In the genomic region with DNA sequence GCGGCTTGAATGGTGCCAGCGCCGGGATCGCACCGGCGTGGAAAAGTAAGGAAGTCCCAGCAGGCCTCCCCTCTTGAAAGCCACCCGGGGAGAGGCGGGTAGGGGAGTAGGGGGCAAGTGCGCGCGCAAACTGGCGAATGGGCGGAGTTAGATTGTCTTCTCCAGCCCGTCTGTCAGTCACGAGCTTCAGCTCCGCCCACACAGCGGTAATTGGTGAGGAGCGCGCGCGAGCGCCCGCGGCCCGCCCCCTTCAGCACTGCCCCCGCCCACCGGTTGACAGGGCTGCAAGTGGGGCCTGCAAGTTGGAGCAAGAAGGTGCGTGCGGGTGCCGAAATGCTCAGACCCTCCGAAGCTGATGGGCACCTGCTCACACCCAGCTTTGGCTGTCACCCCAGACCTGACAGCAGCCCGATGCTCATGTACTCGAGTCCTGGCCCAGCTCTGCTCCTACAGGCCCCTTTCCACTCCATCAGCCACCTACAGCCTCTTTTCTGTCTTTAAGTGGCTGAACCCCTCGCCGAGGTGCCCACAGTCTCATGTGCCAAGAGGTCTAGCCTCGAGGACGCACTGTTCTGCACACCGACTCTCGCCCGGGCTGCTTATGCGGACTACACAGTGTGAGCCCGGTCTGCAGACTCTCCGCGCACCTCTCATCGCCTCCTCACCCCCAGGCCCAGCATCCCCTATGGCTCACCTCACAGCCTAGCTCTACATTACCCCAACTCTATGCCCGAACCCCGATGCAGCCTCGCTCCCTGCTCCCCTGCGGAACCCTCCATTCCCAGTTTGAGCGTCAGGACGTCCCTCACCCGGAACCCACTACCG, we compare ENCODE assay signal across 8 mouse cellular contexts. TPM values are rescaled to one million over a fixed set of nuclear protein-coding genes. Genes with fewer than 3 reads are reported as not detected.
DNase-seq lines count a peak whose midpoint lies in the region; ATAC-seq and TF ChIP-seq lines count a peak whose summit lies in the region.

No protein-coding gene starts in this region.

- peak overlapping the region; percentile 59 for H3K27ac ChIP-seq in forebrain, embryonic 11.5 days (ENCODE audit: low read depth, low read length)
- H3K27ac ChIP-seq in heart, embryonic 16.5 days (ENCODE audit: low read length): peak overlapping the region; percentile 92
- peak overlapping the region; percentile 75 for H3K27ac ChIP-seq in liver, embryonic 14.5 days
- peak overlapping the region; percentile 92 for H3K27ac ChIP-seq in stomach, embryonic 15.5 days

- peaks cover 75% of the 10 kb centered on the region for H3K27me3 ChIP-seq in E14TG2a.4 (ENCODE audit: insufficient read depth, low read length)
- no peaks in the 10 kb centered on the region for H3K27me3 ChIP-seq in forebrain, embryonic 11.5 days (ENCODE audit: control insufficient read depth, insufficient read depth, low read length)
- H3K27me3 ChIP-seq in heart, embryonic 16.5 days (ENCODE audit: control insufficient read depth, insufficient read depth, low read length): no peaks in the 10 kb centered on the region
- no peaks in the 10 kb centered on the region for H3K27me3 ChIP-seq in liver, embryonic 14.5 days (ENCODE audit: control insufficient read depth, insufficient read depth, low read length)
- H3K27me3 ChIP-seq in stomach, embryonic 15.5 days (replicated peaks): no peaks in the 10 kb centered on the region

- no peak for TF ChIP-seq EP300 in liver, embryonic 14.5 days (IDR thresholded peaks at IDR 0.05; ENCODE audit: low read depth)

- H3K9me3 ChIP-seq in E14TG2a.4 (ENCODE audit: low read length): no peaks in the 10 kb centered on the region
- H3K9me3 ChIP-seq in forebrain, embryonic 11.5 days (ENCODE audit: control insufficient read depth, low read length): no peaks in the 10 kb centered on the region
- H3K9me3 ChIP-seq in heart, embryonic 16.5 days (replicated peaks; ENCODE audit: control insufficient read depth, low read length): no peaks in the 10 kb centered on the region
- no peaks in the 10 kb centered on the region for H3K9me3 ChIP-seq in liver, embryonic 14.5 days (ENCODE audit: control insufficient read depth, low read length)
- H3K9me3 ChIP-seq in stomach, embryonic 15.5 days: no peaks in the 10 kb centered on the region

- WGBS in forebrain, embryonic 11.5 days: under 1% methylated on average over 53 of the region's 53 CpGs
- under 1% methylated on average over 53 of the region's 53 CpGs for WGBS in heart, embryonic 16.5 days
- WGBS in liver, embryonic 14.5 days (ENCODE audit: insufficient replicate concordance): under 1% methylated on average over 53 of the region's 53 CpGs
- WGBS in stomach, embryonic 15.5 days: under 1% methylated on average over 53 of the region's 53 CpGs

- H3K4me1 ChIP-seq in E14TG2a.4 (replicated peaks; ENCODE audit: low read depth, low read length): peaks cover 32% of the 10 kb centered on the region
- peaks cover 7% of the 10 kb centered on the region; the same call in 1 of the 2 replicates for H3K4me1 ChIP-seq in forebrain, embryonic 11.5 days (replicated peaks; ENCODE audit: control insufficient read depth, insufficient read depth, low read length)
- peaks cover 30% of the 10 kb centered on the region for H3K4me1 ChIP-seq in heart, embryonic 16.5 days (ENCODE audit: control insufficient read depth, insufficient read depth, low read length)
- peaks cover 5 to 16% of the 10 kb centered on the region in 2 experiments; a peak in 3 of 4 replicates for H3K4me1 ChIP-seq in liver, embryonic 14.5 days (replicated peaks; ENCODE audit: control insufficient read depth in 2 of 2, insufficient read depth in 2 of 2, low read length in 1 of 2)
- peaks cover 33% of the 10 kb centered on the region for H3K4me1 ChIP-seq in stomach, embryonic 15.5 days

- TF ChIP-seq CTCF in E14TG2a.4 (conservative IDR thresholded peaks at IDR 0.05; ENCODE audit: low read length): no peak
- no peak for TF ChIP-seq CTCF in liver, embryonic 14.5 days (IDR thresholded peaks at IDR 0.05; ENCODE audit: low read depth)

- peak overlapping the region; percentile 96 for H3K4me2 ChIP-seq in forebrain, embryonic 11.5 days (ENCODE audit: low read depth, low read length, severe bottlenecking)
- peak overlapping the region; percentile 99 for H3K4me2 ChIP-seq in heart, embryonic 16.5 days (ENCODE audit: low read depth, low read length)
- peak overlapping the region; percentile 84 for H3K4me2 ChIP-seq in liver, embryonic 14.5 days (ENCODE audit: low read depth)
- peak overlapping the region; percentile 90 for H3K4me2 ChIP-seq in stomach, embryonic 15.5 days

- peak; percentile 89 for ATAC-seq in forebrain, embryonic 11.5 days (replicated peaks; ENCODE audit: low FRiP score)
- ATAC-seq in heart, embryonic 16.5 days (replicated peaks; ENCODE audit: extremely low read depth, insufficient read depth, low FRiP score): peak; percentile 91
- ATAC-seq in liver, embryonic 14.5 days (ENCODE audit: insufficient read depth): peak; percentile 86
- ATAC-seq in stomach, embryonic 15.5 days (ENCODE audit: insufficient read depth, low FRiP score, low read depth): peak; percentile 89

- H3K4me3 ChIP-seq in E14TG2a.4 (replicated peaks; ENCODE audit: low read length): peak overlapping the region; percentile 80
- peak overlapping the region; percentile 73 for H3K4me3 ChIP-seq in forebrain, embryonic 11.5 days (ENCODE audit: low read depth, low read length)
- H3K4me3 ChIP-seq in heart, embryonic 16.5 days (ENCODE audit: low read length): peak overlapping the region; percentile 88
- peak overlapping the region; percentile 79 to 81 for H3K4me3 ChIP-seq in liver, embryonic 14.5 days (ENCODE audit: insufficient read depth in 1 of 2, low read depth in 2 of 2, low read length in 2 of 2)
- H3K4me3 ChIP-seq in stomach, embryonic 15.5 days (replicated peaks): peak overlapping the region; percentile 75

- no peaks in the 10 kb centered on the region for H3K36me3 ChIP-seq in E14TG2a.4 (ENCODE audit: insufficient read depth, low read length)
- H3K36me3 ChIP-seq in forebrain, embryonic 11.5 days (ENCODE audit: control insufficient read depth, insufficient read depth, low read length): no peaks in the 10 kb centered on the region
- H3K36me3 ChIP-seq in heart, embryonic 16.5 days (ENCODE audit: control insufficient read depth, insufficient read depth): peaks cover 2% of the 10 kb centered on the region; the same call in 1 of the 2 replicates
- no peaks in the 10 kb centered on the region for H3K36me3 ChIP-seq in liver, embryonic 14.5 days (replicated peaks; ENCODE audit: control insufficient read depth, insufficient read depth, low read depth)
- H3K36me3 ChIP-seq in stomach, embryonic 15.5 days: no peaks in the 10 kb centered on the region; the same call in 1 of the 2 replicates

- peak overlapping the region; percentile 82 for H3K9ac ChIP-seq in forebrain, embryonic 11.5 days (ENCODE audit: low read length)
- H3K9ac ChIP-seq in heart, embryonic 16.5 days (ENCODE audit: low read length): peak overlapping the region; percentile 96
- H3K9ac ChIP-seq in liver, embryonic 14.5 days (replicated peaks): peak overlapping the region; percentile 77
- H3K9ac ChIP-seq in stomach, embryonic 15.5 days: peak overlapping the region; percentile 79

- DNase-seq in c-Kit-positive CD71-positive TER-119-negative erythroid progenitor cells, embryonic 14.5 days (ENCODE audit: low read depth): peak; percentile 92
- peak; percentile 99 for DNase-seq in forebrain, embryonic 11.5 days (ENCODE audit: low spot score)
- peak; percentile 99 for DNase-seq in kidney, postnatal 25 days
- DNase-seq in liver, embryonic 14.5 days (ENCODE audit: low read depth in 3 of 3, low spot score in 3 of 3): peak; percentile 90 to 93 (median 91)
- peak; percentile 93 for DNase-seq in neural tube, embryonic 10.5 days (ENCODE audit: extremely low spot score, low spot score)

RNA-seq across cellular contexts. Expression of a gene that starts 0.8 kb away (rescaled TPM):
- polyA plus RNA-seq in forebrain, embryonic 11.5 days (2014; fragmentation: Nextera tagmentation; extraction: Ambion mirVana): 9.0 and 9.1 TPM in 2 replicates
- 8.1 and 9.3 TPM in 2 replicates for polyA plus RNA-seq in heart, embryonic 16.5 days (2015; fragmentation: Nextera tagmentation; extraction: Ambion mirVana)
- 3.3 and 3.6 TPM in 2 replicates for polyA plus RNA-seq in liver, embryonic 14.5 days (2012; rRNA removed)
- polyA plus RNA-seq in liver, embryonic 14.5 days (2014; fragmentation: Nextera tagmentation; extraction: Ambion mirVana): 2.3 and 3.2 TPM in 2 replicates
- 16.7 and 17.4 TPM in 2 replicates for polyA plus RNA-seq in stomach, embryonic 15.5 days (2015; fragmentation: Nextera tagmentation; extraction: Ambion mirVana)

Comparison
In these comparisons a context has a peak if more than half of its experiments do, and no peak if none do; other contexts are left out.
1. Peak in every context shown above with its lines: DNase-seq, ATAC-seq, H3K4me3 ChIP-seq and H3K27ac ChIP-seq.